Mouse (Mus musculus) lung, postnatal 25 days (tissue): ENCODE results near the gene Tnik.

ENCODE experiments used
- DNase-seq: peaks from one replicate; pipeline ENCODE4 v3.0.0; 2022; ENCODE audit warnings: low spot score

The Tnik gene

DNA sequence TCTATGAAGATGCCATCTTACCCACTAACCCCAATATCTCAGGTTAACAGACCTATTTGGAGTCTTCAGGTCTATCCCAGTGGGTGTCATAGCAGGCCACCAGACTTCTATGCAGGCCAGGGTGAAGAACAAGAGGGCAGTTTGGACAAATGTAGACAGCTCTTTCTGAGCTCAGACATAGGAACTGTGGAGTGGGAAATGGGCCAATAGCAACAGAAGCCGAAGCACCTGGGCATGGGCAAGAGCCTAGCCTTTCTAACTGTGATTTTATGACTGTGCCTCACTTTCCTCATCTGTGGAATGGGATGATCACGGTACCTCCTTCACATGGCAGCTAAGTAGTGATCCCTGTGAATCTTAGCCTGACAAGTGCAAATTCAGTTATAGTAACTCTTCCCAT lies 214.4 kb downstream of the Tnik start:
- no peak for DNase-seq

DNA sequence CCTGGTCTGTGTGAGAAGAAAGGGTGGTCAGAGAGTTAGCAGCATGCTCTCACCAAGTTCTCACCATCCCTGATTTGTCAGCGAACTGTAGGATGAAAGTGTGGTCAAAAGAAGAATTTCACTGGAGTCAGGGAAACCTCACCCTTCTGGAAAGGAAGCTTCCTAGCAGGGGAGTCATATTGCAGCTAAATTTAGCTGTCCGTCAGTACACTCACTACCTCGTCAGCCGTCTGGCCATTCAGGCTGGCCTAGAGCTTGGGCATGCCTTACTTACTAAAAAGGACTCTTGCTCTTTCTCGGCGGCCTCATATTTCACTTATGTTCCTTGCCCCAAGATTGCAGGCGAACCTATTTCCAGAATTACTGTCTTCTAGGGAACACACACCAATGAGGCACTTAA lies 222.7 kb downstream of the Tnik start:
- no peak for DNase-seq

- DNase-seq: no peak
Observed at GRCm38 (mm10) chr3:28487418-28487817, 224.4 kb downstream of the Tnik start.

- DNase-seq: no peak
Observed at GRCm38 (mm10) chr3:28491085-28492041, 228.3 kb downstream of the Tnik start.

GRCm38 (mm10) chr3:28496806-28497502 lies 233.9 kb downstream of the Tnik start:
- no peak for DNase-seq

- DNase-seq: no peak
Observed at GRCm38 (mm10) chr3:28497503-28497857, 234.5 kb downstream of the Tnik start.

DNA sequence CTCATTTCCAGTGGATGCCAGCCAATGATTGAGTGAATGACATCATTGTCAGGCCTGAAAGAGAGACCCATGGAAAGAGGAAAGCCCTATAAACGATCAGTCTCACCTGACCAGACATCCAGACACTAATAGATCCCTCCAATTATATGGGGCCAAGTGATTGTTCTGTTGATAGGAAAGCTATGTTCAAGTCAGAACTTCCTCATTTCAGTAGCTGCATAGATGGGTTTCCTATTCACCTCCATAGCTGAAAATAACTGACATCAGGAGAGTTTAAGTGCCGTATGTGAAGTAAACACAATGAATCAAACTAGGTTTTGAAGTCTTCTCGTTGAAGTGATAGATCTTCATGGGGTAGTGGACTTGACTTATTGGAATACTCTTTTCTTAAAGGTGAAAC lies 239.7 kb downstream of the Tnik start:
- no peak for DNase-seq

GRCm38 (mm10) chr3:28509337-28509935 lies 246.4 kb downstream of the Tnik start:
- DNase-seq: no peak

DNA sequence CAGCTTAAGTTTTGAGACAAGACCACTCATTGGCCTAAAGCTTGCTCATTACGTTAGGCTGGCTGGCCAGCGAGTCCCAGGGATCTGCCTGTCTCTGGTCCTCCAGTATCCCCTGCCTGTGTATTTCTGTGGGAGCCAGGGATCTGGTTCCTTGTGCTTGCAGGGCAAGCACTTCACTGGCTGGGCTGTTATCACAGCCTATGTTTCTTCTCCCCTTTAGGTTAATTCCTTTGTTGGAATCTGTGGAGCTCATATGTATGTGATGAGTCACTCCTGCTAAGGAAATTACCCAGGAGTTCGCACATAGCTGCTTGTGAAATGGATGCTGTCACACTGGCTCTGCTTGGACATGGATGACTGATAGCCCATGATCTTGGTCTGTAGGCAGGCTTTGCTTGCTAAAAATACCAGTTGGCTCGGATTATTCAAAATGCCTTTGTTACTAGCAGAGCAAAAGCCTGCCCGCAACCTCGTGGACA lies 260.0 kb downstream of the Tnik start:
- DNase-seq: no peak

DNA sequence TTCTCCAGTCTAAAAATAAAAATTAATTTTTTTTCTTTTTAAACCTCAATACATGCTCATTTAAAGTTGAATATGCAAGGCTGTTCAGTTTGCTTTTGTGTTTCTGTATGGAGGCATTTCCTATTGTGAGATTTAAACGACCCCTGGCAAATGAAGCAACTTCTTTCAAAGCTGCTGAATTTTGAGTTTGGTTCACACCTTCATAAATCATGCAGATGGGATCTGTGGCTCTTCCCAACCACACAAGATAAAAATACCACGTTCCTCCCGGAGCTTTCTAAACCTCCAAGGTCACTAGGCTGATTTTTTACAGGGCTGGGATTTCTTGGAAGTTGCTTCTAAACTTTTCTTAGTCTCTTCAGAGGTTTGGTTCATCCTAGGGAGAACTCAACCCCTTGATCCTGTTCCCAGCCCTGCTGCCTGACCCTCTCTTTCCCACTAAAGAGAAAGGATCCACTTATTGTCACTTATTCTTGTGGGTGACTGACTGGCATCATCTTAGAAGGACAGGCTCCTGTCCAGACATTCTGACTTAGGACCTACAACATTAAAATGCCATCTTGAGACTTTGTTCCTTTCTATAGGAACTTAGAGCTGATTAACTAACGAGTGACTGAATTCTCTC lies 260.6 kb downstream of the Tnik start:
- no peak for DNase-seq

GRCm38 (mm10) chr3:28524562-28524961 lies 261.5 kb downstream of the Tnik start:
- DNase-seq: no peak

DNA sequence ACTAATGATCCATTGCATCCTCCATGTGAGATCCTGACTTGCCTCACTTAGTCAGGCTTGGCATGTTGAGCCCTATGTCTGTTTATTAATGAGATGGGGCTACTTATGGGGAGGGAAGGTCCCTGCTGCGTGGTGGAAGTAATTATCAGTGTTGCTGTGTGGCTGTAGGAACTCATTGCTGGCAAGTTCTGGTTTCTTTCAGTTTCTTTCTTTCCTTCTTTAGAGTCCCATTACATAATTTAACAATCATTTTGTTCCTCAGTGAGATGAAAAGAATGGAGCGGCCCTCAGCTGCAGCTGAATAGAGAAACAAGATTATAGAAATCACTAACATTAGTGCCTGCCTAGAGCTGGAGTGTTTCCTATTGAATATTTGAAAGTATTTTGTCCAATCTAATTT lies 263.7 kb downstream of the Tnik start:
- no peak for DNase-seq

DNA sequence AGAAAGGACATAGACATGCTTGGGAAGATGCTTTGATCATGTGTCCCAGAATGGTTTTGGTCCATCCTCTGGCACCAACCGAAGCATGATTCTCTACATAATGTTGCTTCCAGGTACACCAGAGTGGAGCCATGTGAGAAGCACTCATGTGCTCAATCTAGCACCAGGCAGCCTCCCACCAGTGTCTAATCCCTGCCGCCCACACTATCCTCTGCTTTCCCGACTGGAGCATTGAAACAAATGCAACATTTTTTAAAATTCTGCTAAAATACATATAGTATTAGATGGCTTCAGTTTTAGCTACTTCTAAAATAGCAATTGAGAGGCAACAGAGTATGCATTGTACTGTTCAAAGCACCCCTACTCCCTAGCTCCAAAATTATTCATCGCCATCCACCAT lies 264.2 kb downstream of the Tnik start:
- no peak for DNase-seq

DNA sequence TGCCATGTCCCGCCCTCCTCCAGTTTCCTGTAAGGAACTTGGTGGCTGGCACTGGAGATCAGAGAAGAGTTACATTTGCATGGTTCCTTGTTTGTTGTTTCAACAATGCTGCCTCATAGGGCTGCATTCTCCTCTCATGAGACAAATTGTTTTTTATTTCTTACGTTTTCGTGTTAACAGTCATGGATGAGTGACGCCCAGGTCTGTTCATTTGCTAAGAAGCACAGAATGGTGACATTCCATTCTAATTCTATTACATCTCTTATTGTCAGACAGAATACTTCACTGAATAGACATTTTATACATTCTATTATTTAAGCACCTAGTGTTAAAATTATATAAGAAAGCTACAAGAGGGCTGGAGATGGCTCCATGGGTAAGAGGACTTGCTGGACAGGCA lies 266.5 kb downstream of the Tnik start:
- no peak for DNase-seq

- no peak for DNase-seq
Observed at GRCm38 (mm10) chr3:28531294-28531956, 268.4 kb downstream of the Tnik start.

DNA sequence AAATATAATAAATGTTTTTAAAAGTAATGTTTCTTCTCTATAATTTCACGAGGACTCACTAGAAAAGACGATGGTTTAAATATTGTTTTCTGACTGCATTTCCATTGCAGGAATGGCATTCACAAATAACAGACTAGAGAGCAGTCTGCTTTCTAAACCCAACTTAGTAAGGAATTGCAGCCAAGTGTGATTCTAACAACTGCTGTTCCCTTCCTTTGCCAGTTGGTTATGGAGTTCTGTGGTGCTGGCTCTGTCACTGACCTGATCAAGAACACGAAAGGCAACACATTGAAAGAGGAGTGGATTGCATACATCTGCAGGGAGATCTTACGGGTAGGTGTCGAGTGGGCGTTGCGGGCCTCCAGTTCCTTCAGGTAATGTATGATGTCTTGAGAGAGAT lies 269.7 kb downstream of the Tnik start:
- DNase-seq: no peak

DNA sequence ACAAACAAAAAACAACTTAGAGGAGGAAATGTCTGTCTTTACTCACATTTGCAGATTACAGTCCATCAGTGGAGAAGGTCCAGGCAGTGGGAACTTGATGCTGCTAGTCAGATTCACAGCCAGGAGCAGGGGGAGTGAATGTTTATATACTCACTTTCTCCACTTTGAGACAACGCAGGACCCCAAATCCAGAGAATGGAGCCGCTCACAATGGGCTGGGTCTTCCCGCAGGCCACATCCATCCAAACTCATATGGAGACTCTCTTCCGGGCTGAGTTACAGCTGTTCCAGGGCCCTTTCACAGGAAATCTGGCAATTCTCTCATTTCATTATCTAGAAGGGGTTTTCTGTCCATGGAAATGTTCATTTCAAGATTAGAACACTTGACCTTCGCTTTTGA lies 277.1 kb downstream of the Tnik start:
- no peak for DNase-seq

GRCm38 (mm10) chr3:28542941-28543340 lies 279.9 kb downstream of the Tnik start:
- DNase-seq: no peak

DNA sequence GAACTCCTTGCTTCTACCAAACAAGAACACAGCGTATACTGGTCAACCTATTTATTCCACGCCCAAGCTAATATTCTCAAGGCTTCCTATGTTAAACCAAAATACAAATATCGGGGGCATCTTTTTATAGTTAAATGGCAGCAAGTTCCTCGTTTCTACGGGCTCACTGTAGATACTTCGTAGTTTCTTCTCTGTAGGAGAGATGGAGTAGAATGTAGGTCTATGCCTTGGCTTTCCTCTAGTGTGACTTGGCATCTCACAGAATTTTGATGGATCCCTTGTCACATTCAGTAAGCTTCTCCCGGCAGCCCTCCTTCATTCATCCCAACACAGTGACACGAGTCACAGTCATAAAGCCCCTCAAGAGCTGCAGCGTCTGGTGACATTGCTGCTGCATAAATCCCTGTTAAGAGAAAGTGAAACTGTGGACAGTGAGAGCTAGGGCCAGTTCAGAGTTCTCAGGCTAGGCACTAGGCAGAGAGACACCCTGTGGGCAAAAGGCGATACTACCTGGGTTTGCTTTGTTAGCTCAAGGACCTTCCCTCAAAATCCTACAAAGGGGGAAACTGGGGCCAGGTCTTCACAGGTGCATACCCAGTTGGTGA lies 280.5 kb downstream of the Tnik start:
- peak; percentile 55 for DNase-seq

- DNase-seq: no peak
Observed at GRCm38 (mm10) chr3:28544345-28544869, 281.4 kb downstream of the Tnik start.
